Mouse (Mus musculus): ENCODE measurements around the gene Cox8c.
A peak's percentile ranks its signal among the peaks of the same experiment; 100 is the strongest.

Cox8c gene

GRCm38 (mm10) chr12:102899091-102899490 is at the start of gene Cox8c:
Cox8c (plus strand) TSS chr12:102899316.
- DNase-seq (ENCODE audit: low read depth, low spot score) = no peak

GRCm38 (mm10) chr12:102860806-102861205 is 38.3 kb upstream of the Cox8c start:
- DNase-seq (ENCODE audit: low read depth, low spot score) = no peak

- DNase-seq (ENCODE audit: low read depth, low spot score) = no peak
Observed at GRCm38 (mm10) chr12:102869802-102870201, 29.3 kb upstream of the Cox8c start.

DNA sequence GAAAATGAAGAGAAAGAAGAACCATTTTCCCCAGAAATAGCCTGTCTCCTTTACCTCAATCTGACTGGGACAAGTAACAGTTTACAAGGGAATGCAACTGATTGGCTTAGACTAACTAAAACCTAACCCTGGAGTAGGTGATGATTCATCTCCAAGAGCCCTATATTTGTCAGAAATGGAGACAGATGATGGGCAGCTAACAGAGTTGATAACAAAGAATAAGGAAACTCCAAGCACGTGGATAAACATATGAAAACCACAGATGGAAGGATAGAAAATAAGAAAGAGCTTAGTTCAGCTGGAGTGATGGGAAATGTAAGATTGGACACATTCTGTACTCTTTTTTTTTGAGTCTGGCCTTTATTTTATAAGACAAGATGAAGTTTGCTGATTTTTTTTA is 28.6 kb upstream of the Cox8c start:
- DNase-seq (ENCODE audit: low read depth, low spot score) = no peak

- peak; percentile 66 for DNase-seq (ENCODE audit: low read depth, low spot score)
Observed at GRCm38 (mm10) chr12:102877301-102878030, 21.6 kb upstream of the Cox8c start.

- peak; percentile 98 for DNase-seq (ENCODE audit: low read depth, low spot score)
Observed at GRCm38 (mm10) chr12:102878031-102878823, 20.9 kb upstream of the Cox8c start, which contains the start of gene Btbd7. Btbd7 (minus strand) TSS chr12:102878471.

DNA sequence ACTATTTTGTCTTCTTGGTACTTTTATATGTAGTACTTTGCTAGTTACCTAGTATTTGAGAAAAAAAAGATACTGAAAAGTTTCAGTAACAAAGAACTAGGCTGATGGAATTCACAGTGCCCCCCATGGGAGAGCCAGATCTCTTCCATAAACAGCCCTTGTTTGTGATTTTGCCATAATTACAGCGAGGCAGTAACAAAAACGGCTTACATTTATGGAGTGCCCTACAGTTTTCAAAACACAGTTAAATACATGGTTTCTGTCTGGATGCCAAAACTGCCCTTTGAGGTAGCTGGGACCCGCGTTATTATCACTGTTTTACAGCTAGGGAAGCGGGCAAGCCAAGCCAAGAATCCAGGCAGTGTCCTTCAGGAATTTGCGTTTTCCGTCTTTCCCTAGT is 20.2 kb upstream of the Cox8c start:
- peak; percentile 5 for DNase-seq (ENCODE audit: low read depth, low spot score)

DNA sequence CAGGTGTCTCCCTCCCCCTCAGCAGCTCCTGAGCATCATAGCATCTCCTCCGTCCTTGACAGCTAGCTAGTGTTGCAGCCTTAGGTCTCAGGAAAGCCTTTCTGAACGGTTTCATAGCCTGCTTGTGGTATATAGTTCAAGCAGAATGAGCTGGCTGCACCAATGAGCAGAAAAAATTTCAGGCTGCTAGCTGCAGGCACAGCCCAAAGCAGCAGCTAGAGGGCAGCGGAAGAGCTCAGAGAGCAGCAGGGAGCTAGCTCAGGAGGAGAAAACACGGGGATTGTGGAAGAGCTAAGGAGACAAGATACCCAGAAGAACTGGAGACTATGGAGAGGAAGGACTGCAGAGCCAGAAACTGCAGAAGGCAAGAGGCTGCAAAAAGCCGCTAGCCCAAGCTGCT is 13.4 kb upstream of the Cox8c start:
- peak; percentile 14 for DNase-seq (ENCODE audit: low read depth, low spot score)

GRCm38 (mm10) chr12:102887366-102887765 is 11.8 kb upstream of the Cox8c start:
- no peak for DNase-seq (ENCODE audit: low read depth, low spot score)

- DNase-seq (ENCODE audit: low read depth, low spot score) = peak; percentile 17
Observed at GRCm38 (mm10) chr12:102888568-102888967, 10.5 kb upstream of the Cox8c start.

DNA sequence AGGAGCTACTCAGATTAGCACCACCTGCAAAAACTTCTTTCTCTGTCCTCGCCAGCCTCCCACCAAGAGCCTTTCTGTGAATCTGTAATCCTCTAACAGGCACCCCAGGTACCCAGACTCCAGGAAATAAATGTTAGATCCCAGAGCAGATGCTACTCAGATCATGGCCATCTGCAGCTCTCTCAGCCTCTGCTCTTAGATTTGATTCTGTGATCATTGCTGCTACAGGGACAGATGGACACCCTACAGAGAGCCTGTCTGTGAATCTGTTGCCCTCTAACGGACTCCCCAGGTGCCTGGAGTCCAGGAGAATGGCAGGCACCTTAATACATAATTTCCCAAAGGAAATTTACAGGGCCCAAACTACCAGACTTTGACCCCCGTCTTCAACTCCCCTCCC is 9.1 kb downstream of the Cox8c start:
- no peak for DNase-seq (ENCODE audit: low read depth, low spot score)

DNA sequence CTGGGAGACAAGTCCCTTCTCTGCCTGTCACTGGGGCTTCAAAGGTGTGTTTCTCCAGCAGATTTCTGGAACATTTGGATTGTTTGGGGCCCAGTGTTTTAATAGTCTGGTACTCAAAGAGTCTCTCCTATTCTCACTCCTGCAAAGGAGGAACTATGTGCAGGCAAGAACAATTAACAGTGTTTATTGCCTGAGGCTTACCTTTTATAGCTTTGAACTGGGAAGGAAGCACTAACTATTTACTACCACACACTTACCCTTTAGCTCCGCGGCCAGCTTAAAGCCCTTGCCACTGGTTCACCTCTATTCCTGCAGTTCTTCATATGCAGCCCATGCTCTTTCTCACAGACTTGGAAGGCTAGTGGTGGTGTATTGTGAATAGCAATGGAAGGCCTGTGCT is 17.0 kb downstream of the Cox8c start:
- DNase-seq (ENCODE audit: low read depth, low spot score) = no peak

- DNase-seq (ENCODE audit: low read depth, low spot score) = no peak
Observed at GRCm38 (mm10) chr12:102929764-102930163, 30.6 kb downstream of the Cox8c start.

DNA sequence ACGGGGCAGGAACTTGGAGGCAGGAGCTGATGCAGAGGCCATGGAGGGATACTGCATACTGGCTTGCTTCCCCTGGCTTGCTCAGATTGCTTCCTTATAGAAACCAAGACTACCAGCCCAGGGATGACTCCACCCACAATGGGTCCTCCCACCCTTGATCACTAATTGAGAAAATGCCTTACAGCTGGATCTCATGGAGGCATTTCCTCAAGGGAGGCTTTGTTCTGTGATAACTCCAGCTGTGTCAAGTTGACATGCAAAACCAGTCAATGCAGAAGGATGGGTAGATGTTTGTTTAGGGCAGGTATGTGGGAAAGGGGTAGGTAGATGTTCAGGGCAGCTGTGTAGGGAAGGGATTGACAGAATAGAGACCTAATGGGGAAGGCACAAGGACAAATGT is 31.2 kb downstream of the Cox8c start:
- no peak for DNase-seq (ENCODE audit: low read depth, low spot score)

DNA sequence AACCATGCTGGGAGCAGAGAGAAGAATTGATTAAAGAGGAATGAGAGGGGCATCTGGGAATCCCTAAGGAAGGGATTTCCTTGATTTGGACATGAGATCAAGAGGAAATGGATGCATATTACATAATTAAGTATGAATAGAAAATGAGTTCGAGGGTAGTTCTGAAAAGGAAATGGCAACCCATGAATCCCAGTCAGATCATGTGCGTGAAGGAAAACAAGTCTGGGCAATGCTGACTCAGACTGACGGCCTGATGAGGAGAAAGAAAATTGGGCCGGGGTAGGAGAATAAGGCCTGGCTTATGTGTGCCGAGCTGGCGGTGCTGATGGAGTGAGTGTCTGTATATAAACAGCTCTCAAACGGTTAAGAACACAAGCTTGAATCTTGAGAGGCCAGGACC is 31.7 kb downstream of the Cox8c start:
- no peak for DNase-seq (ENCODE audit: low read depth, low spot score)

- DNase-seq (ENCODE audit: low read depth, low spot score) = no peak
Observed at GRCm38 (mm10) chr12:102935892-102936291, 36.8 kb downstream of the Cox8c start.

GRCm38 (mm10) chr12:102945571-102945970 is 46.5 kb downstream of the Cox8c start:
- no peak for DNase-seq (ENCODE audit: low read depth, low spot score)

GRCm38 (mm10) chr12:102947826-102948225 is 48.7 kb downstream of the Cox8c start:
- DNase-seq (ENCODE audit: low read depth, low spot score) = no peak

- DNase-seq (ENCODE audit: low read depth, low spot score) = no peak
Observed at GRCm38 (mm10) chr12:102948778-102949394, 49.8 kb downstream of the Cox8c start, which contains the start of gene Unc79. Unc79 (plus strand) TSS chr12:102948859.

DNA sequence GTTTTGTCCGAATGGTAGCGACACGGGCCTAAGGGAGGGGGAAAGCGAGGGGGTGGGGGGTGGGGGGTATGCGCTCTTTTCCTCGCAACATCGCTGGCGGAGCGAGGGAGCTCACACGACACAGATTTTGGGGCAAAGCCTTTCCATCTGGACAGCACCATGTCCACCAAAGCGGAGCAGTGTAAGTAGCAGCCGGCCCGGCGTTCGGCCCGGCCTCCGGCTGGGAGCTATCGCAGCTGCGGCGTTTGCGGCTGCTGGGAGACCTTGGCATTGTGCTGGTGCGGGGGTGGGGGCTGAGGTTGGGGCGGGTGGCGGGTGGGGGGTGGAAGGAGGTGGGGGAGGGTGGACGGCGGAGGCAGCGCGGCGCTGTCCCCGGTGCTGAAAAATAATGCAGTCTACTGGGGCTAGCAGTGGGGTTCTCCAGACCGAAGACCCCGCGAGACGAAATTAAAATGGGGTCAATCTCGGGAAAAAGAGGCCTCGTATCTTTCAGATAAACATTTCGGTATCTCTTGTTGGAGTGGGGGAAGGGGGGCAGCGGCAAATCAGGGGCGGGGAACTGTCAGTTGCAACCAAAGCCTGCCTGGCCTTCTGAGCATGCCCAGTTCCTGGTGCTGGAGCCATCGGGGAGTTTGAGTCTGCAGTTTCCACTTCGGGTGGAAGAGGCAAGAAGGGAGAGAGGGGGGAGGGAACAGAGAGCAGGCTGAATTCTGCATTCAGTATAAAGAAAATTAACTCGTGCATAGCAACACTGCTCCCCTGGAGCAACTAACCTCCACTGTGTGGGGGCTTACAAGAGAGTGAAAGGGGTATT is 50.5 kb downstream of the Cox8c start:
- DNase-seq (ENCODE audit: low read depth, low spot score) = peak; percentile 1

Measured in CD4-positive, CD25-positive, alpha-beta regulatory T cell, adult 2 months (primary cell).